Mouse (Mus musculus): ENCODE measurements around the gene Mllt11.
A peak's percentile ranks its signal among the peaks of the same experiment; 100 is the strongest.

Gene Mllt11

GRCm38 (mm10) chr3:95173256-95173949 is 58.6 kb downstream of the Mllt11 start:
- DNase-seq (ENCODE audit: low spot score), result peak; percentile 81

DNA sequence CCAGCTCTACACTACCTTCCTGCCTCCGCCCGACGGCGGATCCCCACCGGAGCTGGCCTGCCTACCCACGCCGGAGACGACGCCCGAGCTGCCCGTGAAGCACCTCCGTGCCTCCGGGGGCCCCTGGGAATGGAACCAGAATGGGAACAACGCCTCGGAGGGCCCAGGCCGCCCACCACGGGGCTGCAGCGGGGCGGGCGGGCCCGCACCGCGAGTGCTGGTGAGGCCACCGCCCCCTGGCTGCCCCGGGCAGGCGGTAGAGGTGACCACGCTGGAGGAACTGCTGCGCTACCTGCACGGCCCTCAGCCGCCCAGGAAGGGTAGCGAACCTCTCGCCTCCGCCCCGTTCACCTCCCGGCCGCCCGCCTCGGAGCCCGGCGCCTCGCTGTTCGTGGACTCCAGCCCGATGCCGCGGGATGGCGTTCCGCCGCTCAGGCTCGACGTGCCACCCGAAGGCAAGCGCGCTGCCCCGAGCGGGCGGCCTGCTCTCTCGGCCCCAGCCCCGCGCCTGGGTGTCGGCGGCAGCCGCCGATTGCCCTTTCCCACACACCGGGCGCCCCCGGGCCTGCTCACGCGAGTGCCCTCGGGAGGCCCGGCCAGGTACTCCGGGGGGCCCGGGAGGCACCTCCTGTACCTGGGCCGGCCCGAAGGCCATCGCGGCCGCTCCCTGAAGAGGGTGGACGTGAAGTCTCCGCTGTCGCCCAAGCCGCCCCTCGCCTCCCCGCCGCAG is 59.3 kb downstream of the Mllt11 start:
- peak; percentile 68 for DNase-seq (ENCODE audit: low spot score)

DNA sequence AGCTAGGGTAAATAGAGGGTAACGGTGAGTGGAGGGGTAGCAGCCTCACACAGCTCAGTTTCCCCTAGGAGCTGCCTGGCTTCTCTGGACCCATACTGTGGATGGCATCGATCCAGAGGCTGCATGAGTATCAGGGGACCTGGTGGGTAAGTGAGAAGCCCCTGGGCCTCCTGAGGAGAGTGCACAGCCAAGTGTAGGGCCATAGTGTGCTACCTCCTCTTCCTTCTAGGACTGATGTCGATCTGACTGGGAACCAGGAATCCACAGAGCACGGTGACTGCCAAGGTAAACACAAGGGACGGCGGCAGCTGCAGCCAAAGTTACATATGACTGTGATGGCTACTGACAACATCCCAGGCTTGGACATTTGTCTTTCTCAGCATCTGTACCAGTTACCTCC is 60.9 kb downstream of the Mllt11 start:
- DNase-seq (ENCODE audit: low spot score), result no peak

DNA sequence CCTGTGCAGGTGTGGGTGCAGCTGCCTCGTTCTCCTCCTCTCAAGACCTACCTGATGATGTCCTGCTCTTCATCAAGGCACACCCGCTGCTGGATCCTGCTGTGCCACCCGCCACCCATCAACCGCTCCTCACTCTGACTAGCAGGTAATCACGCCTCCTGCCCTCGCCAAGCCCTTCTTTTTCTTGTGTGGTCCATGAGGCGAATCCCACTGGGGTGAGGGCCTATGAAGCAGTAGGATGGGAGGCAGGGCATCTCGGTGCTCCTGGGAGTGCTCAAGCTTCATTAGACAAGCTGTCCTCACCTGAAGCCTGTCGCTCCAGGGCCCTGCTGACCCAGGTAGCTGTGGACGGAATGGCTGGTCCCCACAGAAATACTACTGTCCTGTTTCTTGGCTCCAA is 62.0 kb downstream of the Mllt11 start:
- no peak for DNase-seq (ENCODE audit: low spot score)

Measured in testis, postnatal 10 days (tissue).